Mouse (Mus musculus) stomach, embryonic 15.5 days (tissue): Measurements from ENCODE around the gene Gm10282. TPM values are rescaled to one million over a fixed set of nuclear protein-coding genes. Genes with fewer than 3 reads are reported as not detected.

ENCODE experiments used
- ATAC-seq: fragments of 200-750 bp; cut with Nextera tagmentation; 2 replicates; pipeline ENCODE4 v1.8.0; 2017; ENCODE audit warnings: low read depth, moderate number of reproducible peaks, moderate TSS enrichment; ENCODE audit not compliant: insufficient read depth, low FRiP score
- H3K27ac ChIP-seq: fragments of 300-500 bp; sonication (generic); 2 replicates; pipeline ENCODE4 v1.5.1; 2015; ENCODE audit warnings: mild to moderate bottlenecking, inconsistent platforms
- H3K27me3 ChIP-seq: fragments of 300-500 bp; sonication (generic); replicated peaks from 2 replicates; pipeline ENCODE4 v1.6.1; 2015; ENCODE audit warnings: inconsistent platforms
- H3K36me3 ChIP-seq: fragments of 300-500 bp; sonication (generic); 2 replicates; pipeline ENCODE4 v1.6.1; 2015; ENCODE audit warnings: inconsistent platforms
- H3K4me1 ChIP-seq: fragments of 300-500 bp; sonication (generic); 2 replicates; pipeline ENCODE4 v1.6.1; 2015; ENCODE audit warnings: inconsistent platforms
- H3K4me2 ChIP-seq: fragments of 300-500 bp; sonication (generic); 2 replicates; pipeline ENCODE4 v1.6.1; 2015; ENCODE audit warnings: mild to moderate bottlenecking, inconsistent platforms
- H3K4me3 ChIP-seq: fragments of 300-500 bp; sonication (generic); replicated peaks from 2 replicates; pipeline ENCODE4 v1.5.1; 2015; ENCODE audit warnings: inconsistent platforms
- H3K9ac ChIP-seq: fragments of 300-500 bp; sonication (generic); 2 replicates; pipeline ENCODE4 v1.6.1; 2015; ENCODE audit warnings: inconsistent platforms
- H3K9me3 ChIP-seq: fragments of 300-500 bp; sonication (generic); 2 replicates; pipeline ENCODE4 v1.6.1; 2016; ENCODE audit warnings: inconsistent platforms
- WGBS: fragments of 180-500 bp; shearing (Covaris S2); methylation state at CpG from one replicate; pipeline ENCODE4 v1.1.7; 2015; 5-methylcytosine and 5-hydroxymethylcytosine counted together
- polyA plus RNA-seq: library from polyadenylated mRNA; unstranded; fragments of >200 nt; fragmentation: Nextera tagmentation; extraction: Ambion mirVana; gene quantifications from 2 replicates; pipeline ENCODE4 v1.2.1, GENCODE M21; 2015

Gm10282 gene
- polyA plus RNA-seq, 1 experiment from 2014 or later, result 43.6 TPM

GRCm38 (mm10) chr8:72322471-72322889, 17.4 kb upstream of the Gm10282 start:
- H3K9me3 ChIP-seq, result no peaks in the 10 kb centered on the region
- H3K4me1 ChIP-seq, result peaks cover 18% of the 10 kb centered on the region
- peak overlapping the region; percentile 22; the same call in 1 of the 2 replicates for H3K4me2 ChIP-seq
- peaks cover 25% of the 10 kb centered on the region for H3K27me3 ChIP-seq
- no peak for ATAC-seq
- no peak overlapping the region for H3K4me3 ChIP-seq
- no peak overlapping the region for H3K9ac ChIP-seq
- H3K36me3 ChIP-seq, result no peaks in the 10 kb centered on the region
- H3K27ac ChIP-seq, result no peak overlapping the region
- WGBS, result 52% methylated on average over 7 of the region's 7 CpGs

- H3K4me2 ChIP-seq, result peak overlapping the region; percentile 17; the same call in 1 of the 2 replicates
- H3K27ac ChIP-seq, result no peak overlapping the region
- no peaks in the 10 kb centered on the region for H3K9me3 ChIP-seq
- peak overlapping the region; percentile 51; the same call in 1 of the 2 replicates for H3K4me3 ChIP-seq
- H3K9ac ChIP-seq, result no peak overlapping the region
- H3K4me1 ChIP-seq, result peaks cover 18% of the 10 kb centered on the region
- no peaks in the 10 kb centered on the region for H3K36me3 ChIP-seq
- 88% methylated on average over 20 of the region's 20 CpGs for WGBS
- no peak for ATAC-seq
- H3K27me3 ChIP-seq, result peaks cover 25% of the 10 kb centered on the region
Observed at GRCm38 (mm10) chr8:72321635-72322441, 16.8 kb upstream of the Gm10282 start.

- Histone ChIP-seq H3K27ac (no peak overlapping the region), H3K9me3 (no peaks in the 10 kb centered on the region), H3K4me2 (peak overlapping the region; percentile 72), H3K9ac (no peak overlapping the region), H3K4me3 (peak overlapping the region; percentile 51), H3K4me1 (peaks cover 18% of the 10 kb centered on the region), H3K27me3 (peaks cover 25% of the 10 kb centered on the region), H3K36me3 (no peaks in the 10 kb centered on the region)
- no peak for ATAC-seq
- WGBS, result 59% methylated on average over 25 of the region's 25 CpGs
Observed at GRCm38 (mm10) chr8:72320803-72321583, 15.9 kb upstream of the Gm10282 start.

GRCm38 (mm10) chr8:72319921-72320802, 15.1 kb upstream of the Gm10282 start:
- Histone ChIP-seq H3K4me1 (peaks cover 18% of the 10 kb centered on the region), H3K27ac (no peak overlapping the region), H3K4me2 (peak overlapping the region; percentile 72), H3K9me3 (no peaks in the 10 kb centered on the region), H3K27me3 (peaks cover 25% of the 10 kb centered on the region), H3K36me3 (no peaks in the 10 kb centered on the region), H3K4me3 (peak overlapping the region; percentile 51), H3K9ac (peak overlapping the region; percentile 5)
- WGBS, result 7% methylated on average over 55 of the region's 55 CpGs
- ATAC-seq, result no peak

- peak overlapping the region; percentile 5; the same call in 1 of the 2 replicates for H3K9ac ChIP-seq
- peak overlapping the region; percentile 3; the same call in 1 of the 2 replicates for H3K27ac ChIP-seq
- H3K4me3 ChIP-seq, result peak overlapping the region; percentile 51
- peak overlapping the region; percentile 72 for H3K4me2 ChIP-seq
- no peaks in the 10 kb centered on the region for H3K36me3 ChIP-seq
- peaks cover 25% of the 10 kb centered on the region for H3K27me3 ChIP-seq
- ATAC-seq, result no peak
- H3K9me3 ChIP-seq, result no peaks in the 10 kb centered on the region
- 0% methylated on average over 48 of the region's 48 CpGs for WGBS
- H3K4me1 ChIP-seq, result peaks cover 18% of the 10 kb centered on the region
Observed at GRCm38 (mm10) chr8:72319397-72319796, 14.3 kb upstream of the Gm10282 start.

GRCm38 (mm10) chr8:72318801-72319322, 13.8 kb upstream of the Gm10282 start, which contains the start of gene Klf2:
Gene Klf2, plus strand, starts transcription at chr8:72319033.
- under 1% methylated on average over 46 of the region's 46 CpGs for WGBS
- Histone ChIP-seq H3K4me2 (peak within 1 kb of the TSS; percentile 72), H3K27ac (peak within 1 kb of the TSS; percentile 54; the same call in 1 of the 2 replicates)

GRCm38 (mm10) chr8:72317741-72318301, 12.8 kb upstream of the Gm10282 start:
- peaks cover 25% of the 10 kb centered on the region for H3K27me3 ChIP-seq
- no peak overlapping the region for H3K9ac ChIP-seq
- no peak for ATAC-seq
- no peak overlapping the region for H3K4me3 ChIP-seq
- H3K4me1 ChIP-seq, result peaks cover 18% of the 10 kb centered on the region
- WGBS, result 46% methylated on average over 5 of the region's 5 CpGs
- no peak overlapping the region for H3K27ac ChIP-seq
- H3K4me2 ChIP-seq, result no peak overlapping the region
- H3K36me3 ChIP-seq, result no peaks in the 10 kb centered on the region
- no peaks in the 10 kb centered on the region for H3K9me3 ChIP-seq

More at GRCm38 (mm10) chr8:72318801-72319322, 13.8 kb upstream of the Gm10282 start, which contains the start of gene Klf2:
- no peaks in the 10 kb centered on the region for H3K9me3 ChIP-seq
- H3K4me1 ChIP-seq, result peaks cover 18% of the 10 kb centered on the region
- peak; percentile 97 for ATAC-seq
- no peaks in the 10 kb centered on the region for H3K36me3 ChIP-seq
- H3K27me3 ChIP-seq, result peaks cover 25% of the 10 kb centered on the region
- H3K4me3 ChIP-seq, result peak within 1 kb of the TSS; percentile 51
- peak within 1 kb of the TSS; percentile 5 for H3K9ac ChIP-seq

GRCm38 (mm10) chr8:72316053-72316695, 11.1 kb upstream of the Gm10282 start:
- no peaks in the 10 kb centered on the region for H3K36me3 ChIP-seq
- H3K9ac ChIP-seq, result no peak overlapping the region
- H3K27ac ChIP-seq, result no peak overlapping the region
- H3K4me3 ChIP-seq, result no peak overlapping the region
- WGBS, result 57% methylated on average over 10 of the region's 10 CpGs
- H3K4me1 ChIP-seq, result peaks cover 16% of the 10 kb centered on the region
- H3K27me3 ChIP-seq, result peaks cover 20% of the 10 kb centered on the region
- H3K4me2 ChIP-seq, result no peak overlapping the region
- no peaks in the 10 kb centered on the region for H3K9me3 ChIP-seq
- no peak for ATAC-seq

- ATAC-seq, result no peak
- Histone ChIP-seq H3K36me3 (no peaks in the 10 kb centered on the region), H3K27me3 (no peaks in the 10 kb centered on the region; the same call in 1 of the 2 replicates), H3K4me1 (peaks cover 8% of the 10 kb centered on the region; the same call in 1 of the 2 replicates), H3K9me3 (no peaks in the 10 kb centered on the region), H3K9ac (no peak overlapping the region), H3K4me3 (no peak overlapping the region), H3K27ac (no peak overlapping the region), H3K4me2 (no peak overlapping the region)
- 59% methylated on average over 3 of the region's 3 CpGs for WGBS
Observed at GRCm38 (mm10) chr8:72312926-72313518, 8.0 kb upstream of the Gm10282 start.

GRCm38 (mm10) chr8:72310849-72311506, 5.9 kb upstream of the Gm10282 start:
- H3K4me1 ChIP-seq, result peaks cover 6% of the 10 kb centered on the region; the same call in 1 of the 2 replicates
- H3K27me3 ChIP-seq, result no peaks in the 10 kb centered on the region
- H3K36me3 ChIP-seq, result no peaks in the 10 kb centered on the region
- ATAC-seq, result peak; percentile 55; the same call in 1 of the 2 replicates
- no peak overlapping the region for H3K4me3 ChIP-seq
- no peaks in the 10 kb centered on the region for H3K9me3 ChIP-seq
- no peak overlapping the region for H3K4me2 ChIP-seq
- WGBS, result 38% methylated on average over 8 of the region's 8 CpGs
- no peak overlapping the region for H3K9ac ChIP-seq
- no peak overlapping the region; the same call in 1 of the 2 replicates for H3K27ac ChIP-seq
